Mouse (Mus musculus): ENCODE data around the gene Rab33b. TPM values are rescaled to one million over a fixed set of nuclear protein-coding genes. Genes with fewer than 3 reads are reported as not detected.

Rab33b gene
- polyA plus RNA-seq, 1 experiment from 2014 or later: 15.3 TPM

DNA sequence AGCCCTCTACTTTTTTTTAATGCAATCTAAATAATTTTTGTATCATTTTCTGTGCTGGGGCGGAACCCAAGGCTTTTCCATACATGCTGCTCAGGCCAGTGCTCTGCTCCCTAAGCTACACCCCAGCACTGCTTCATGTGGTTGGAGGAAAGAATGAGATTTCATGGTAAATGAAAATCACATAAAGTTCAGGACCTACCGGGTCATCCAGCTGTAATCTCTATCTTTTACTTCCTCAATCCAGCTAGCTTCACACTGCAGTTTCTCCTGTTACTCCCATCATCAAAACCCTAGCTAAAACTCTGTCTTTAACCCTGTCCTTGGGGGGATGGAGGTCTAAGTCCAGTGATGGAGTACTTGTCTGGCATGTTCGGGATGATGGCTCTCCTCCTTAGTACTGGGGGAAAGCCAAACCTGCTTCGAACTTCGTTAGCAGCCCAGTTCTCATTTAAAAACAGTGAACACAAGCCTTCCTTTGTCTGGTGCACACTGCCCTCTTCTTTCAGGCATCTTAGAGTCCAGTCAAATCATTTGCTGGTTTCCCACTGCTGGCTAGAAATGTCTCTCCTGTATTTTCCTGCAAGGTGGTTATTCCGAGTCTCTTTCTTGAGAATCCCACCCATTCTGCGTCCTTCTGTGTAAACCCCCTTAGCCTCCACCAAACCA is 6.5 kb downstream of the Rab33b start:
- DNase-seq (ENCODE audit: low spot score): peak; percentile 3
- WGBS: 78% methylated on average over 7 of the region's 7 CpGs
- Histone ChIP-seq H3K4me1 (peaks cover 7% of the 10 kb centered on the region), H3K9me3 (no peaks in the 10 kb centered on the region), H3K36me3 (replicated peaks) (peaks cover 42% of the 10 kb centered on the region), H3K27me3 (replicated peaks; ENCODE audit: low read depth, poor library complexity, severe bottlenecking) (no peaks in the 10 kb centered on the region), H3K4me3 (no peak overlapping the region), H3K27ac (replicated peaks) (no peak overlapping the region)

DNA sequence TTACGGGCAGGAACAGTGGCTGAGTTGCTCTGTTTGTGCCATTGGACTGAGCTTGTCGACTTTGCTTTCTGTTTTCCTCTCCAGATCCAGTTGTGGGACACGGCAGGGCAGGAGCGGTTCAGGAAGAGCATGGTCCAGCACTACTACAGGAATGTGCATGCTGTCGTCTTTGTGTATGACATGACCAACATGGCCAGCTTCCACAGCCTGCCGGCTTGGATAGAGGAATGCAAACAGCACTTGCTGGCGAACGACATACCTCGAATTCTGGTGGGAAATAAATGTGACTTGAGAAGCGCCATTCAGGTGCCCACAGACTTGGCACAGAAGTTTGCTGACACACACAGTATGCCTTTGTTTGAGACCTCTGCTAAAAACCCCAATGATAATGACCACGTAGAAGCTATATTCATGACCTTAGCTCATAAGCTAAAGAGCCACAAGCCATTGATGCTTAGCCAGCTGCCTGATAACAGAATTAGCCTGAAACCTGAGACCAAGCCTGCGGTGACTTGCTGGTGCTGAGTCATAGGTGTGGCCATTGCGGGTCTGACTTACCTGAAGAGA is 9.6 kb downstream of the Rab33b start:
- no peaks in the 10 kb centered on the region for H3K27me3 ChIP-seq (replicated peaks; ENCODE audit: low read depth, poor library complexity, severe bottlenecking)
- WGBS: 89% methylated on average over 13 of the region's 13 CpGs
- H3K27ac ChIP-seq (replicated peaks): no peak overlapping the region
- no peak for DNase-seq (ENCODE audit: low spot score)
- H3K9me3 ChIP-seq: no peaks in the 10 kb centered on the region
- no peaks in the 10 kb centered on the region for H3K4me1 ChIP-seq
- no peak overlapping the region for H3K4me3 ChIP-seq
- peaks cover 37% of the 10 kb centered on the region for H3K36me3 ChIP-seq (replicated peaks)

DNA sequence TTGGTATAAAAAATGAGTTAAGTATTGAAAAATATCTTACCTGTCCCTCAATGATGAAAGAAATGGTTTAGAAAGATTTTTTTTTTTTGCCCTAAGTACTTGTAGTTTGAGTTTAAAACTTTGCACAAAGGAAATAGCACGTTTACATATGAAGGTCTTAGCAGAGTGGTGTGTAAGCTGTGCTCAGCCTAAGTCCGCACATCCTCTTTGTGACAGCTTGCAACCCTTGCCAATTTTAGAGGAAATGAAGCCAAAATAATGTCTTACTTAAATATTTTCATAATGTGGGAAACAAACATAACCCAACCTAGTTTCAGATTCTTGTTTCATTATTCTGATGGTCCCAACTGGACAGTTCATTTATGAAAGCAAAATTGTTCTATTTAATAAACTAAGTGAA is 10.7 kb downstream of the Rab33b start:
- no peak overlapping the region for H3K27ac ChIP-seq (replicated peaks)
- H3K27me3 ChIP-seq (replicated peaks; ENCODE audit: low read depth, poor library complexity, severe bottlenecking): no peaks in the 10 kb centered on the region
- peaks cover 32% of the 10 kb centered on the region for H3K36me3 ChIP-seq (replicated peaks)
- DNase-seq (ENCODE audit: low spot score): no peak
- 87% methylated on average over 2 of the region's 2 CpGs for WGBS
- H3K4me1 ChIP-seq: no peaks in the 10 kb centered on the region
- no peak overlapping the region for H3K4me3 ChIP-seq
- no peaks in the 10 kb centered on the region for H3K9me3 ChIP-seq

DNA sequence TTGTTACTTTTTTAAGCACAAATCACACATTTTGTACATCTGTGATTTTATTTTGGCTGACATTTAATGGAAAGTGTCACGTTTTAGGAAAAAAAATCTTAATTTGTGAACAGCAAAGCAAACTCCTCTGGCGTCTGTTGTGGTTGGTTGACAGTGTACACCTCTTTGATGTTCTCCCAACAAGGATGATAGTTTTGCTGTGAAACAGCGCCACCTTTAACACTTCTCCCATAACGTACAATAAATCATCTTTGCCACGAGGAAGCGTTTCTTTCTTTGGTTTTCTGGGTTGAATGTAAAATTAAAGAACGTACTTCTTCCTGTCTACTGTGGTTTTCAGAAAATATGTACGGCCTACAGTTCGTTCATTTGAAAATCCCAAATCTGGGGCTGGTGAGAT is 11.9 kb downstream of the Rab33b start:
- no peaks in the 10 kb centered on the region for H3K27me3 ChIP-seq (replicated peaks; ENCODE audit: low read depth, poor library complexity, severe bottlenecking)
- H3K27ac ChIP-seq (replicated peaks): no peak overlapping the region
- H3K4me3 ChIP-seq: no peak overlapping the region
- no peak for DNase-seq (ENCODE audit: low spot score)
- H3K36me3 ChIP-seq (replicated peaks): peaks cover 32% of the 10 kb centered on the region
- no peaks in the 10 kb centered on the region for H3K9me3 ChIP-seq
- WGBS: 93% methylated on average over 9 of the region's 9 CpGs
- no peaks in the 10 kb centered on the region for H3K4me1 ChIP-seq

DNA sequence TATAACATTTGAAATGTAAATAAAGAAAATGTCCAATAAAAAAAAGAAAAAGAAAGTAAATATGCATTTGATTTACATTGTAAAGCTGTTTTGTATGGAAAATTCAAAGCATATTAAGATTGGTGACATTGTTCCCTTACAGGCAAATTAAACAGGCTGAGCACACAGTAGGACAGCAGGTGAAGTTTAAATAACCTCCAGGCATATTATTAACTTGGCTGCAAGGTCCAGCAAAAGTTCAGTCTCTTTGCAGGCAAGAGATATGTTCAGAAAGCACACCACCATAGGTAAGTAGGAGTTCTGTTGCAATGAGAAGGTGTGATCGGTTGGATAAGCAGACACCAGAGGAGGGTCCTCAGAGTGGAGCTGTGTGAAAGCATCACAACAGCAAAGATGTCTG is 14.3 kb downstream of the Rab33b start:
- H3K4me1 ChIP-seq: no peaks in the 10 kb centered on the region

DNA sequence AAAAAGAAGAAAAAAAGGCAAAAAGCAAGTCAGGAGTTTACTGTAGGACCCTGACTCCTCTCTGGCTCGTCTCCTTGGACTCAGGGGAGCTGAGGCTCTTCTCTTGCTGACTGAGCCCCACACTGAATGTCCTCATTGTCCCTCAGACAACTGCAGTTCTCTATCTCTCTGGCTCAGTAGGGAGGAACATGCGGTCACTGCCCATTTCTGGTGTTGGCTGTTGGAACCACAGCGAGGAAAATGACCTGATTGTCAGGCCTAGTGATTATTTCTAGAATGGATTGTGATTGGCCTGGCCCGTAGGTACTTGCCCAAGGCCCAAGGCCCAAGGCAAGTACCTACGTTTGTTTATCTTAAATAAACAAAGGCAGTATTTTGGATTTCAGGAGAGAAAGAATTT is 14.9 kb downstream of the Rab33b start:
- Histone ChIP-seq H3K4me1 (no peaks in the 10 kb centered on the region), H3K4me3 (no peak overlapping the region), H3K27ac (replicated peaks) (no peak overlapping the region), H3K9me3 (no peaks in the 10 kb centered on the region), H3K36me3 (replicated peaks) (peaks cover 18% of the 10 kb centered on the region), H3K27me3 (replicated peaks; ENCODE audit: low read depth, poor library complexity, severe bottlenecking) (no peaks in the 10 kb centered on the region)
- DNase-seq (ENCODE audit: low spot score): no peak
- 65% methylated on average over 5 of the region's 5 CpGs for WGBS

More for the DNA sequence above, 14.3 kb downstream of the Rab33b start:
- no peak for DNase-seq (ENCODE audit: low spot score)
- Histone ChIP-seq H3K4me3 (no peak overlapping the region), H3K36me3 (replicated peaks) (peaks cover 25% of the 10 kb centered on the region), H3K27ac (replicated peaks) (no peak overlapping the region), H3K9me3 (no peaks in the 10 kb centered on the region), H3K27me3 (replicated peaks; ENCODE audit: low read depth, poor library complexity, severe bottlenecking) (no peaks in the 10 kb centered on the region)
- WGBS: 94% methylated on average over 1 of the region's 1 CpGs

DNA sequence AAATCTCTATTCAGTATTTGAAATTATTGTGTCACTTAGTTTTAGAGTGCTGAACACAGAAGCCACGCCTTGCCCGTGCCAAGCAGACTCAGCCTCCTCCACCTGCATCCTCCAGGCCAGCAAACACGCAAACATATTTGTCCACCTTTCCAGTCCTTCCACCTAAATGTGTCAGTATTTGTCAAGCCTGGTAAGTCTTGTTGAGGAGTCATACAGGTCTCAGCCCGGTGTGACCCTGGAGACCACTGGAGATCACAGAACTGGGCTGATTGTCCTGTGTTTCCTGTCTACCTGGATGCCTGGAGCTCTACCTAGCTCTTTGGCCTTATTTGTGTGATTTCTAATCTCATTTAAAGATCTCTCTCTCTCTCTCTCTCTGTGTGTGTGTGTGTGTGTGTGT is 16.2 kb downstream of the Rab33b start:
- DNase-seq (ENCODE audit: low spot score): no peak
- Histone ChIP-seq H3K9me3 (no peaks in the 10 kb centered on the region), H3K27ac (replicated peaks) (no peak overlapping the region), H3K27me3 (replicated peaks; ENCODE audit: low read depth, poor library complexity, severe bottlenecking) (no peaks in the 10 kb centered on the region), H3K4me3 (no peak overlapping the region), H3K36me3 (replicated peaks) (peaks cover 10% of the 10 kb centered on the region), H3K4me1 (0 out of 2 replicates have a peak, but pooled peaks cover 4% of the 10 kb centered on the region)
- 91% methylated on average over 4 of the region's 4 CpGs for WGBS

DNA sequence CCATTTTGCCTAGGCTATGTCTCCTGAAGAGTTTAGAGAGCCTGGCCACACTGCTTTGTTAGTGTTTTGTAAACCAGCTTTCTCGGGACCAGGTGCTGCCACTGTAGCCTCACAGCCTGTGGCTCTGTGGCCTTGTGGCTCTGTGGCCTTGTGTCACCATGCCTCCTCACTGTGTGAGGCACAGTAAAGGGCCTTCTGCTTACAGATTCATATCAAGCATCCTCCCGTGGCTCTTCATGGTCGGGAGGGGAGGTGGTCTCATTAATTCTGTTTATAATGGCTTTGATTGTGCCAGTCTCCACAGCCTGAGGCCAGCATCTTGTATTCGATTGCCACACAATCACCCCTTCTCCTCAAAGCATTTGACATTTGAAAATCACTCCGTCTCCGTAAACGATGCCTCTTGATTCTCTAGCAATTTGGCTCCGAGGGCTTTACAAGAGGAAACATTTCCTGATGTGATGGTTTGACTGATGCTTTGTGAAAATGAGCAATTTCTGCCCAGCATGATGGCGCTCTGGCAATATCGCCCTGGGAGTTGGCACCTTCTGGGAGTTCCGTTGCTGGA is 20.7 kb downstream of the Rab33b start:
- Histone ChIP-seq H3K27ac (replicated peaks) (peak overlapping the region; percentile 44), H3K27me3 (replicated peaks; ENCODE audit: low read depth, poor library complexity, severe bottlenecking) (no peaks in the 10 kb centered on the region), H3K4me3 (no peak overlapping the region), H3K36me3 (replicated peaks) (no peaks in the 10 kb centered on the region), H3K9me3 (no peaks in the 10 kb centered on the region), H3K4me1 (peaks cover 15% of the 10 kb centered on the region)
- 72% methylated on average over 11 of the region's 11 CpGs for WGBS
- DNase-seq (ENCODE audit: low spot score): no peak

DNA sequence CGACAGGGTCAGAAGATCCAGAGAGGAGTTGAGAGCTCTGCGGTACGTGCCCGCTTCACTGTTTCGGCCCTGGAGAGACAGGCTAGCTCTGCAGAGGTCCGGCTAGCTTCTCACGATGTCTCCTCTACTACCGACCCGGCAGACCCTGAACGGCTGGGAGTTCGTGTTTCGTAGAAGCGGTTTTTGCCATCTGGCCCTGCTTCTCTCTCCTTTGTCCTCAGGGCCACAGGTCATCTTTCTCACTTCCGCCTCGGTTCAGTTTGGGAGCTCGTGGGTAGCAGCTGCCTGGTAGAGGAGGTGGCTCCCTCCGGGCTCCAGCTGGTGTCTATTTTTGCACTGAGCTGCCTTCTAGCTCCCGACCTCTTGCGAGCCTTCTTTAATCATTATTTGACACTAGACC is 21.7 kb downstream of the Rab33b start:
- H3K36me3 ChIP-seq (replicated peaks): no peaks in the 10 kb centered on the region
- no peaks in the 10 kb centered on the region for H3K27me3 ChIP-seq (replicated peaks; ENCODE audit: low read depth, poor library complexity, severe bottlenecking)
- H3K9me3 ChIP-seq: no peaks in the 10 kb centered on the region
- H3K27ac ChIP-seq (replicated peaks): peak overlapping the region; percentile 70
- peak; percentile 73 for DNase-seq (ENCODE audit: low spot score)
- WGBS: 42% methylated on average over 19 of the region's 19 CpGs
- no peak overlapping the region for H3K4me3 ChIP-seq
- H3K4me1 ChIP-seq: peaks cover 15% of the 10 kb centered on the region

DNA sequence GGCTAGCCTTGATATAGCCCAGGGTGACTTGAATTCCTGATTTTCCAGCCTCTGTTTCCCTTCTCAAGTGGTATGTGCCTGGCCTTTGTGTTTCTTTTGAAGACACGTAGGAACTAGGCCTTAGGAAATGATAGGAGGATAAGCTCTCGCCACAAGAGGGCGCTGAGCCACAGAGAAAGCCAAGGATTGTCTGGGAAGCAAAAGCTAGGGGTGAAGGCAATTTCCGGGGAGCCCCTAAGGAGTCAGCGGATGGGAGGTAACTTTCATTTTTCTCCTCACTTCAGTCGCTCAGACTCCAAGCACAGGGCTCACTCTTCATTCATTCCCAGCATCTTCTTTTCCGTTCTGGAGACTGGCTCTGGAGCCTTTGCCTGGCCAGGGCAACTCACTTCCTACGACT is 27.2 kb downstream of the Rab33b start:
- H3K4me3 ChIP-seq: no peak overlapping the region
- H3K9me3 ChIP-seq: peaks cover 6% of the 10 kb centered on the region; the same call in 1 of the 2 replicates
- H3K27ac ChIP-seq (replicated peaks): peak overlapping the region; percentile 37; the same call in 1 of the 2 replicates
- WGBS: 31% methylated on average over 8 of the region's 8 CpGs
- peaks cover 5% of the 10 kb centered on the region; the same call in 1 of the 2 replicates for H3K4me1 ChIP-seq
- peaks cover 5% of the 10 kb centered on the region; the same call in 1 of the 2 replicates for H3K36me3 ChIP-seq (replicated peaks)
- H3K27me3 ChIP-seq (replicated peaks; ENCODE audit: low read depth, poor library complexity, severe bottlenecking): no peaks in the 10 kb centered on the region
- DNase-seq (ENCODE audit: low spot score): peak; percentile 74

DNA sequence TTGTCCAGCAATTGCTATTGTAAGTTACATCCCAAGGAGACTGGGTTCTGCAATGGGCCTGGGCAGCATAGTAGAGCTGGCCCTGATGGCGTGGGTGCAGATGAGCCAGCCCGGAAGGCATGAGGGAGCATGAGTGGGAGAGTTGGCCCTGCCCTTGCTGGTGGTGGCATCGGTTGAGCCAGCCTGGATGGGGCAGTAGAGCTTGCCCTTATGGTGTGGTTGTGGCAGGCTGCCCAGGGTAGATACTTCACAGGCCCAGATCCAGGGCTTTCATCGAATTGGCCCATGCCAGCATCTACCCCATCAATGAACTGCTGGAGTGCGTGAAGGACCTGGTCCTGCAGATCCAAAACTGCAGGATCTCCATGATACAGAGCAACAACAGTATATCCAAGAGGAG is 28.3 kb downstream of the Rab33b start:
- Histone ChIP-seq H3K4me1 (peaks cover 5% of the 10 kb centered on the region; the same call in 1 of the 2 replicates), H3K4me3 (no peak overlapping the region), H3K36me3 (replicated peaks) (peaks cover 5% of the 10 kb centered on the region; the same call in 1 of the 2 replicates), H3K27ac (replicated peaks) (no peak overlapping the region), H3K27me3 (replicated peaks; ENCODE audit: low read depth, poor library complexity, severe bottlenecking) (no peaks in the 10 kb centered on the region), H3K9me3 (peaks cover 6% of the 10 kb centered on the region; the same call in 1 of the 2 replicates)
- DNase-seq (ENCODE audit: low spot score): no peak
- 94% methylated on average over 5 of the region's 5 CpGs for WGBS

DNA sequence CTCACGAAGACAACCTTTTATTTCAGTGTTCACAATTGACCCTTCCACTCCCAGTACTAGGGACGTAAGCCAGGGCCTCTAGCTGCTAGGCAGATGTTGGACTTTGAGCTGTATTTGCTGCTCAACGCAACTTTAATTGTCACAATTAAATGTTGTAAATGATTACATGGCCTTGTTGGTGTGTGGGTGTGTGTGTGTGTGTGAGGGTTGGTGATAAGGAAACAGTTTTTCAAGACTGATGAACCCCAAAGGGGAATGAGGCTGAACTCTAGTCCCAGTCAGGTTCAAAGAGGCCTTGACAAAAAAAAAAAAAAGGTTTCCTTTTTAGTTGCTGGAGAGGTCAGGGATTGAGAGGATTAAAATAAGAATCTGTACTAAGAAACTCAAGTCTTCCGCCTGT is 33.7 kb downstream of the Rab33b start:
- H3K9me3 ChIP-seq: no peaks in the 10 kb centered on the region
- peaks cover 41% of the 10 kb centered on the region for H3K36me3 ChIP-seq (replicated peaks)
- no peaks in the 10 kb centered on the region for H3K27me3 ChIP-seq (replicated peaks; ENCODE audit: low read depth, poor library complexity, severe bottlenecking)
- no peak overlapping the region for H3K4me3 ChIP-seq
- DNase-seq (ENCODE audit: low spot score): no peak
- peaks cover 27% of the 10 kb centered on the region for H3K4me1 ChIP-seq
- no peak overlapping the region for H3K27ac ChIP-seq (replicated peaks)
- 80% methylated on average over 4 of the region's 4 CpGs for WGBS
